21 mouse cellular contexts compared by ENCODE assay signal in the genomic region with DNA sequence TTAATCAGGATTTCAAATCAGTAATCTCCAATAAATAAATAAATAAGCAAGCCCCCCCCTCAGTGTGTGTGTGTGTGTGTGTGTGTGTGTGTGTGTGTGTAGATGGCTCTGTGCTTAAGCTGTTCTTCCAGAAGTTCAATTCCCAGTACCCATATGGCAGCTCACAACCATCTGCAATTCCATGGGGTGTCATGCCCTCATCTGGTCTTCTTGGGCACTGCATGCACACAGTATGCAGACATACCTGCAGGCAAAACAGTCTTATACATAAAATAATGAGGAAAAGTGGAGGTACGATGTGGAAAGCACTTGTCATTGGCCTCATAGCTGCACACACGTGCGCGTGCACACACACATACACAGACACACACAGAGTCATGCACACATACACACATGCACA. TPM values are rescaled to one million over a fixed set of nuclear protein-coding genes. Genes with fewer than 3 reads are reported as not detected.
A peak's percentile ranks its signal among the peaks of the same experiment; 100 is the strongest.
DNase-seq lines count a peak whose midpoint lies in the region; ATAC-seq and TF ChIP-seq lines count a peak whose summit lies in the region.
"Had no signal": no experiment of that assay in that cellular context is flagged by ENCODE, and none has a peak within 500 bp of the region (broad histone marks: within the 10 kb centered on the region; RNA-seq: fewer than 3 reads in every experiment).

No protein-coding gene starts in this region.

- TF ChIP-seq POLR2A in liver, adult 2 months (IDR thresholded peaks at IDR 0.05; ENCODE audit: extremely low read depth, insufficient read depth, low read length): no peak

- no peaks in the 10 kb centered on the region for H3K27me3 ChIP-seq in forebrain, postnatal 0 days (ENCODE audit: insufficient read depth, low read length)
- no peaks in the 10 kb centered on the region for H3K27me3 ChIP-seq in forebrain, embryonic 16.5 days (replicated peaks; ENCODE audit: control insufficient read depth, insufficient read depth, low read length)
- no peaks in the 10 kb centered on the region; the same call in 1 of the 2 replicates for H3K27me3 ChIP-seq in liver, adult 2 months (ENCODE audit: control insufficient read depth, insufficient read depth, low read length)
- H3K27me3 ChIP-seq in liver, embryonic 12.5 days (replicated peaks): no peaks in the 10 kb centered on the region
- peaks cover 45% of the 10 kb centered on the region for H3K27me3 ChIP-seq in G1E (ENCODE audit: insufficient read depth, low read length)
- H3K27me3 ChIP-seq: embryonic facial prominence, embryonic 15.5 days; limb, embryonic 15.5 days had no signal

- no peak for ATAC-seq in forebrain, postnatal 0 days
- ATAC-seq in forebrain, embryonic 16.5 days: no peak
- ATAC-seq in liver, embryonic 12.5 days: no peak
- ATAC-seq in G1E (ENCODE audit: extremely low read depth, insufficient number of reproducible peaks, low FRiP score, poor library complexity, severe bottlenecking): no peak
- ATAC-seq: midbrain, embryonic 16.5 days had no signal

- H3K36me3 ChIP-seq in forebrain, postnatal 0 days (ENCODE audit: insufficient read depth): no peaks in the 10 kb centered on the region
- no peaks in the 10 kb centered on the region for H3K36me3 ChIP-seq in forebrain, embryonic 16.5 days (ENCODE audit: control insufficient read depth, insufficient read depth)
- H3K36me3 ChIP-seq in liver, adult 2 months (ENCODE audit: control insufficient read depth, insufficient read depth, low read length): no peaks in the 10 kb centered on the region
- H3K36me3 ChIP-seq in liver, embryonic 12.5 days: no peaks in the 10 kb centered on the region
- H3K36me3 ChIP-seq in G1E (replicated peaks): no peaks in the 10 kb centered on the region
- H3K36me3 ChIP-seq: embryonic facial prominence, embryonic 15.5 days; forebrain, embryonic 10.5 days; hindbrain, embryonic 13.5 days; limb, embryonic 15.5 days had no signal

- DNase-seq in forebrain, postnatal 0 days: no peak
- DNase-seq in liver, adult 2 months (ENCODE audit: extremely low read depth, low read depth, low spot score): no peak
- DNase-seq in 3T3-L1 (ENCODE audit: low read depth, low spot score): peak; percentile 33
- DNase-seq in G1E (ENCODE audit: low spot score): no peak
- no peak for DNase-seq in right cerebral cortex, adult 2 months (ENCODE audit: low spot score in 2 of 2)
- no peak for DNase-seq in layer of hippocampus, adult 9-11 months
- DNase-seq: adrenal gland, postnatal 25 days; cerebellum, adult 18-20 months; cerebellum, postnatal 25 days; gastrocnemius, postnatal 14 days; layer of hippocampus, postnatal 36 days; lung, postnatal 36 days; retina, postnatal 1 day; right cerebral cortex, postnatal 4 days had no signal

- no peak overlapping the region for H3K9ac ChIP-seq in forebrain, postnatal 0 days
- H3K9ac ChIP-seq in forebrain, embryonic 16.5 days (replicated peaks; ENCODE audit: low read depth, low read length): no peak overlapping the region
- no peak overlapping the region for H3K9ac ChIP-seq in liver, adult 2 months (ENCODE audit: low read depth, low read length)
- H3K9ac ChIP-seq in liver, embryonic 12.5 days: no peak overlapping the region
- H3K9ac ChIP-seq: embryonic facial prominence, embryonic 15.5 days; hindbrain, embryonic 13.5 days; limb, embryonic 15.5 days had no signal

- no peaks in the 10 kb centered on the region for H3K4me1 ChIP-seq in forebrain, postnatal 0 days (ENCODE audit: insufficient read depth)
- no peaks in the 10 kb centered on the region for H3K4me1 ChIP-seq in forebrain, embryonic 16.5 days (replicated peaks; ENCODE audit: control insufficient read depth, insufficient read depth, low read length)
- no peaks in the 10 kb centered on the region for H3K4me1 ChIP-seq in liver, adult 2 months (ENCODE audit: control insufficient read depth, insufficient read depth, low read length)
- H3K4me1 ChIP-seq in liver, embryonic 12.5 days: peaks cover 1% of the 10 kb centered on the region
- H3K4me1 ChIP-seq in G1E (ENCODE audit: insufficient read depth, low read depth, low read length): peaks cover 22% of the 10 kb centered on the region
- H3K4me1 ChIP-seq: embryonic facial prominence, embryonic 15.5 days; forebrain, embryonic 10.5 days; hindbrain, embryonic 13.5 days; limb, embryonic 15.5 days had no signal

- no peaks in the 10 kb centered on the region for H3K9me3 ChIP-seq in forebrain, postnatal 0 days (ENCODE audit: low read length)
- H3K9me3 ChIP-seq in forebrain, embryonic 16.5 days (ENCODE audit: control insufficient read depth, low read length): no peaks in the 10 kb centered on the region
- no peaks in the 10 kb centered on the region for H3K9me3 ChIP-seq in liver, embryonic 12.5 days (replicated peaks)
- H3K9me3 ChIP-seq in G1E (replicated peaks): peaks cover 2% of the 10 kb centered on the region; the same call in 1 of the 2 replicates
- H3K9me3 ChIP-seq: embryonic facial prominence, embryonic 15.5 days; forebrain, embryonic 10.5 days; hindbrain, embryonic 13.5 days; limb, embryonic 15.5 days had no signal

- H3K4me2 ChIP-seq in forebrain, postnatal 0 days (ENCODE audit: low read depth): no peak overlapping the region
- no peak overlapping the region for H3K4me2 ChIP-seq in forebrain, embryonic 16.5 days (ENCODE audit: low read length)
- H3K4me2 ChIP-seq in liver, embryonic 12.5 days: no peak overlapping the region
- H3K4me2 ChIP-seq: embryonic facial prominence, embryonic 15.5 days; hindbrain, embryonic 13.5 days; limb, embryonic 15.5 days had no signal

- peak; percentile 37 for TF ChIP-seq CTCF in forebrain, postnatal 0 days (IDR thresholded peaks at IDR 0.05; ENCODE audit: low read depth)
- TF ChIP-seq CTCF in liver, adult 2 months (IDR thresholded peaks at IDR 0.05; ENCODE audit: low read depth, low read length): peak; percentile 25; the same call in 1 of the 2 replicates
- peak; percentile 10; the same call in 1 of the 2 replicates for TF ChIP-seq CTCF in G1E (IDR thresholded peaks at IDR 0.05; ENCODE audit: low read depth, low read length)

- WGBS in forebrain, postnatal 0 days: 96% methylated on average over 4 of the region's 4 CpGs
- 96% methylated on average over 4 of the region's 4 CpGs for WGBS in forebrain, embryonic 16.5 days
- 94% methylated on average over 4 of the region's 4 CpGs for WGBS in liver, adult 2 months
- 82% methylated on average over 4 of the region's 4 CpGs for WGBS in liver, embryonic 12.5 days (ENCODE audit: insufficient replicate concordance)

- H3K27ac ChIP-seq in forebrain, postnatal 0 days (ENCODE audit: low read depth, low read length): no peak overlapping the region
- no peak overlapping the region for H3K27ac ChIP-seq in forebrain, embryonic 16.5 days (ENCODE audit: low read length)
- no peak overlapping the region for H3K27ac ChIP-seq in liver, adult 2 months (replicated peaks; ENCODE audit: insufficient read depth, low read depth, low read length)
- no peak overlapping the region for H3K27ac ChIP-seq in liver, embryonic 12.5 days
- H3K27ac ChIP-seq: embryonic facial prominence, embryonic 15.5 days; forebrain, embryonic 10.5 days; hindbrain, embryonic 13.5 days; limb, embryonic 15.5 days had no signal

- no peaks in the 10 kb centered on the region for H3K79me2 ChIP-seq in liver, adult 2 months (ENCODE audit: control insufficient read depth, insufficient read depth, low read length)

- no peak overlapping the region for H3K4me3 ChIP-seq in forebrain, postnatal 0 days (ENCODE audit: low read depth, low read length)
- H3K4me3 ChIP-seq in forebrain, embryonic 16.5 days (replicated peaks; ENCODE audit: low read length): no peak overlapping the region
- H3K4me3 ChIP-seq in liver, adult 2 months (ENCODE audit: insufficient read depth, low read depth, low read length): no peak overlapping the region
- H3K4me3 ChIP-seq in liver, embryonic 12.5 days: no peak overlapping the region
- H3K4me3 ChIP-seq in G1E (ENCODE audit: low read depth, low read length): no peak overlapping the region
- H3K4me3 ChIP-seq: embryonic facial prominence, embryonic 15.5 days; forebrain, embryonic 10.5 days; hindbrain, embryonic 13.5 days; limb, embryonic 15.5 days had no signal

RNA-seq across cellular contexts. Expression of gene Thsd4, which starts 29.4 kb away (rescaled TPM):
- 9.2 and 14.2 TPM in 2 replicates for total RNA-seq in forebrain, postnatal 0 days (2014; rRNA removed)
- polyA plus RNA-seq in forebrain, postnatal 0 days (2015; fragmentation: Nextera tagmentation; extraction: Ambion mirVana): 2.2 and 3.5 TPM in 2 replicates
- 5.0 and 5.9 TPM in 2 replicates for polyA plus RNA-seq in forebrain, embryonic 16.5 days (2015; fragmentation: Nextera tagmentation; extraction: Ambion mirVana)
- total RNA-seq in liver, adult 2 months (2014; rRNA removed): 0.92 and 1.1 TPM in 2 replicates
- 0.70 and 0.93 TPM in 2 replicates for polyA plus RNA-seq in liver, adult 2 months (2012; rRNA removed)
- 3.3 and 3.7 TPM in 2 replicates for polyA plus RNA-seq in liver, embryonic 12.5 days (2016; fragmentation: Nextera tagmentation; extraction: Ambion mirVana)
- 2.4 and 4.5 TPM in 2 replicates for total RNA-seq in G1E (2014; fragmentation: Nextera tagmentation)
- total RNA-seq in G1E (2017): 2.8 and 3.0 TPM in 2 replicates
- polyA plus RNA-seq in G1E (2012): 1.5 and 1.8 TPM in 2 replicates
